Mouse (Mus musculus) hindbrain, embryonic 15.5 days (tissue): ENCODE data around the gene Pacrg. TPM values are rescaled to one million over a fixed set of nuclear protein-coding genes. Genes with fewer than 3 reads are reported as not detected.

Experiments used
- ATAC-seq: fragments of 200-750 bp; cut with Nextera tagmentation; 2 replicates; pipeline ENCODE4 v1.8.0; 2017; ENCODE audit warnings: low read depth, moderate number of reproducible peaks, moderate TSS enrichment; ENCODE audit not compliant: low FRiP score
- H3K27ac ChIP-seq: fragments of 300-500 bp; sonication (generic); replicated peaks from 2 replicates; pipeline ENCODE4 v1.5.1; 2015; ENCODE audit warnings: mild to moderate bottlenecking, inconsistent platforms
- H3K27me3 ChIP-seq: fragments of 300-500 bp; sonication (generic); 2 replicates; pipeline ENCODE4 v1.6.1; 2015; ENCODE audit warnings: control low read depth, inconsistent platforms
- H3K36me3 ChIP-seq: fragments of 300-500 bp; sonication (generic); 2 replicates; pipeline ENCODE4 v1.6.1; 2015; ENCODE audit warnings: control low read depth, inconsistent platforms
- H3K4me1 ChIP-seq: fragments of 300-500 bp; sonication (generic); replicated peaks from 2 replicates; pipeline ENCODE4 v1.6.1; 2015; ENCODE audit warnings: control low read depth, inconsistent platforms
- H3K4me2 ChIP-seq: fragments of 300-500 bp; sonication (generic); 2 replicates; pipeline ENCODE4 v1.6.1; 2015; ENCODE audit warnings: moderate library complexity, mild to moderate bottlenecking, inconsistent platforms
- H3K4me3 ChIP-seq: fragments of 300-500 bp; sonication (generic); 2 replicates; pipeline ENCODE4 v1.5.1; 2015; ENCODE audit warnings: mild to moderate bottlenecking, inconsistent platforms
- H3K9ac ChIP-seq: fragments of 300-500 bp; sonication (generic); 2 replicates; pipeline ENCODE4 v1.6.1; 2015; ENCODE audit warnings: inconsistent platforms
- H3K9me3 ChIP-seq: fragments of 300-500 bp; sonication (generic); 2 replicates; pipeline ENCODE4 v1.6.1; 2016; ENCODE audit warnings: control low read depth, inconsistent platforms
- WGBS: fragments of 180-500 bp; shearing (Covaris S2); methylation state at CpG from one replicate; pipeline ENCODE4 v1.1.7; 2015; 5-methylcytosine and 5-hydroxymethylcytosine counted together
- polyA plus RNA-seq: library from polyadenylated mRNA; unstranded; fragments of >200 nt; fragmentation: Nextera tagmentation; extraction: Ambion mirVana; gene quantifications from 2 replicates; pipeline ENCODE4 v1.2.1, GENCODE M21; 2015

Pacrg gene
- polyA plus RNA-seq, 1 experiment from 2014 or later = 17.9 TPM

GRCm38 (mm10) chr17:10615611-10616010 is 224.5 kb downstream of the Pacrg start:
- Histone ChIP-seq H3K9ac (no peak overlapping the region), H3K36me3 (no peaks in the 10 kb centered on the region), H3K4me3 (no peak overlapping the region), H3K4me1 (peaks cover 10% of the 10 kb centered on the region; the same call in 1 of the 2 replicates), H3K9me3 (no peaks in the 10 kb centered on the region), H3K27me3 (no peaks in the 10 kb centered on the region), H3K4me2 (no peak overlapping the region), H3K27ac (no peak overlapping the region)
- ATAC-seq = no peak
- 86% methylated on average over 7 of the region's 7 CpGs for WGBS

DNA sequence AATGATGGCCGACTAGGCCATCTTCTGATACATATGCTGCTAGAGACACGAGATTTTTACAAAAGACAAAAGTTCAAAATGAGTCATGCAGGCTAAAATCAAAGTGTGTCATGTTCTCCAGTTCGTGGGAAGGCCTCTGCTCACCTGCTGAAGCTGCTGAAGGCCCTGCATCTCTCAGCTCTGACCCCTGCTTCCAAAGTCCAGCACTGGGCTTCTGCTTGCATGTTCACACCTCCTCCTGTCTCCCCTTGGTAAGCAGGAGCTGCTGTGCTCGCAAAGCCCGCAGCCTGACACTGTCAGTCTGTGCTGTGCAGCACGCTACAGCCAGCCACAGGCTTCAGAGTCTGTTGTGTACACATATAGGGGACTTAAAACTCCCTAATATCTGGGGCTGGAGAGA is 225.4 kb downstream of the Pacrg start:
- Histone ChIP-seq H3K27ac (no peak overlapping the region), H3K4me1 (peaks cover 10% of the 10 kb centered on the region; the same call in 1 of the 2 replicates), H3K27me3 (no peaks in the 10 kb centered on the region), H3K36me3 (no peaks in the 10 kb centered on the region), H3K9me3 (no peaks in the 10 kb centered on the region), H3K9ac (no peak overlapping the region), H3K4me3 (no peak overlapping the region), H3K4me2 (no peak overlapping the region)
- WGBS = 87% methylated on average over 6 of the region's 6 CpGs
- ATAC-seq = no peak

DNA sequence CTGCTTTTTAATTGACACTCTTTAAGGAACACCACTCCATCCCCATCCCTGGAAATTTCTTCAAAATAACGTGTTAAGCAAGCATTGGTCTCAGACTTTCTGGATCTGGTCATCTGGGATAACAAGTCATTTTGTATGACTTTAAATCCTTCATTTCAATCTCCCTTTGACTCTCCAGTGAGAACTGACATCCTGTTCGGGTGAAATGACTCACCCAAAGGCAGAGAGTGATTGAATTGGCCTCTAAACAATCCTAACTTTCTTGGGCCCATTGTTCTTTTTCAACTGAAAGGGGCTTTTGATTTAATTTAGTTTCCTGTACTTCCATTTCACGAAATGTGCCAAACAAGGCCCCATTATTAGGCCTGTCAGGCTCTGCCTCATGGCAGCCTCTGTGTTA is 228.5 kb downstream of the Pacrg start:
- H3K4me2 ChIP-seq = no peak overlapping the region
- H3K4me3 ChIP-seq = no peak overlapping the region
- H3K4me1 ChIP-seq = no peaks in the 10 kb centered on the region
- no peaks in the 10 kb centered on the region for H3K36me3 ChIP-seq
- WGBS = 34% methylated on average over 3 of the region's 3 CpGs
- H3K27ac ChIP-seq = no peak overlapping the region
- H3K27me3 ChIP-seq = no peaks in the 10 kb centered on the region
- H3K9ac ChIP-seq = no peak overlapping the region
- no peak for ATAC-seq
- H3K9me3 ChIP-seq = no peaks in the 10 kb centered on the region

DNA sequence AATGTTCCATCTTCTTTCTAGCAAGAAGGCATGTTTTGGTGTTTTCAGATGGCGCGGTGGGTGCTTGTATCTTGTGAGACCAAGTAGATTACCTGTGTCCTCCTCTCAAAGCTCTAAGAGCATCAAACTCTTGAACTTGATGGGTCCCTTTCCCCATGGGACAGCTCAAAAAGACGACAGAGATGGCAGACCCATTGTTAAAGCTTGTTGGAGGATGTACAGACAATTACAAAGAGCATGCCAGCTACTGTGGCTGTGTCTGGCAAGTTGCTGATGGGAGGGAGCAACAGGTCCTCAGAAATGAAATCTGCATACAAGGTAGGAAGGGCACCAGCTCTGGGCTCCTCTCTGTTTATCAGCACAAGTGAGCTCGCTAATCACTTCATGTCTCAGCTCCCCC is 232.0 kb downstream of the Pacrg start:
- Histone ChIP-seq H3K9ac (no peak overlapping the region), H3K27me3 (no peaks in the 10 kb centered on the region), H3K4me3 (no peak overlapping the region), H3K27ac (no peak overlapping the region), H3K4me2 (no peak overlapping the region), H3K9me3 (no peaks in the 10 kb centered on the region), H3K4me1 (no peaks in the 10 kb centered on the region), H3K36me3 (no peaks in the 10 kb centered on the region)
- 79% methylated on average over 4 of the region's 4 CpGs for WGBS
- ATAC-seq = no peak

DNA sequence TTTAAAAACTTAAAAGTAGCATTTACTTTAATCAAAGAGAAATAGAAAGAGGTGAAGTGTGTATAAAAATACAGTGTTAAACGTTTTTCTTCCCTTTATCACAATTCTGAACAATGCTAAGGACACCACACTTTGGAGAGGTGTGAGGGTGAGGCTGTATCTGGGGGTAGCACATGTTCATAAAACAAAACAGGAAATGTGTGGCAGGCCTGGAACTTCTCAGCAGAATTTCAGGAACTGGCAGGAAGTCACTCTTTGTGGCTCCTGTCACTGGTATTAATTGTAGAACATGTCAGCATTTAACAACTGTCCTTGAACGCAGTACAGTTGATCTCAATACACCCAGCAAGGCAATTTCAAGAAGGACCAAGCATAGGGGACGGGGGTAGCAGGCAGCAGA is 234.0 kb downstream of the Pacrg start:
- no peak for ATAC-seq
- Histone ChIP-seq H3K36me3 (no peaks in the 10 kb centered on the region), H3K9me3 (no peaks in the 10 kb centered on the region), H3K4me2 (no peak overlapping the region), H3K4me3 (no peak overlapping the region), H3K27me3 (no peaks in the 10 kb centered on the region), H3K27ac (no peak overlapping the region), H3K9ac (no peak overlapping the region), H3K4me1 (no peaks in the 10 kb centered on the region)
- 75% methylated on average over 3 of the region's 3 CpGs for whole genome bisulfite sequencing

- Histone ChIP-seq H3K4me1 (no peaks in the 10 kb centered on the region), H3K36me3 (no peaks in the 10 kb centered on the region), H3K27me3 (no peaks in the 10 kb centered on the region), H3K9ac (no peak overlapping the region), H3K4me2 (no peak overlapping the region), H3K9me3 (no peaks in the 10 kb centered on the region), H3K4me3 (no peak overlapping the region), H3K27ac (no peak overlapping the region)
- ATAC-seq = no peak
- 93% methylated on average over 4 of the region's 4 CpGs for WGBS
Measured at GRCm38 (mm10) chr17:10597741-10598140, 242.4 kb downstream of the Pacrg start.

GRCm38 (mm10) chr17:10589604-10590003 is 250.5 kb downstream of the Pacrg start:
- Histone ChIP-seq H3K4me2 (no peak overlapping the region), H3K27me3 (no peaks in the 10 kb centered on the region), H3K9ac (no peak overlapping the region), H3K4me3 (no peak overlapping the region), H3K4me1 (no peaks in the 10 kb centered on the region), H3K27ac (no peak overlapping the region), H3K9me3 (no peaks in the 10 kb centered on the region), H3K36me3 (no peaks in the 10 kb centered on the region)
- ATAC-seq = no peak
- 53% methylated on average over 7 of the region's 7 CpGs for WGBS

- Histone ChIP-seq H3K9ac (no peak overlapping the region), H3K36me3 (no peaks in the 10 kb centered on the region), H3K4me3 (no peak overlapping the region), H3K4me2 (no peak overlapping the region), H3K9me3 (no peaks in the 10 kb centered on the region), H3K27ac (no peak overlapping the region), H3K27me3 (no peaks in the 10 kb centered on the region), H3K4me1 (no peaks in the 10 kb centered on the region)
- no peak for ATAC-seq
- WGBS = 90% methylated on average over 7 of the region's 7 CpGs
Measured at GRCm38 (mm10) chr17:10588922-10589400, 251.2 kb downstream of the Pacrg start.

DNA sequence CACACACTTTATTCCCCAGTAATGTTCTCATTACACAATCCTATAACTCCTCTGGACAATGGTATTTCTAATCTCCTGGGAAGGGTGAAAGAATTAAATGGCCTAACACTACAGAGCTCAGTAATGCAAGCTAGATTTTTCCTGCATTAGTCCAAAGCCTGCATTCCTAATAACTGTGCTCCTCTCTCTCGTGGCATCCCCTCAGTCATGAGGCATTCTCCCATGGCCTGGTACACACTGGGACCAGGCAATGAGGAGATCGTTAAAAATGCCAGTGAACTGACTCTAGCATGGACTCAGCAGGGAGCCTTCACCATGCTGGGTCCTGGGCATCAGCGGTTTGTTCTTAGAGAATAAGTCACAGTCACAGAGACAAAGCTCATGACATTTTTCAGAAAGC is 256.8 kb downstream of the Pacrg start:
- no peaks in the 10 kb centered on the region for H3K36me3 ChIP-seq
- ATAC-seq = no peak
- H3K27ac ChIP-seq = no peak overlapping the region
- no peak overlapping the region for H3K9ac ChIP-seq
- no peaks in the 10 kb centered on the region for H3K4me1 ChIP-seq
- H3K4me3 ChIP-seq = no peak overlapping the region
- no peaks in the 10 kb centered on the region for H3K9me3 ChIP-seq
- H3K4me2 ChIP-seq = no peak overlapping the region
- no peaks in the 10 kb centered on the region for H3K27me3 ChIP-seq
- 28% methylated on average over 3 of the region's 3 CpGs for WGBS

DNA sequence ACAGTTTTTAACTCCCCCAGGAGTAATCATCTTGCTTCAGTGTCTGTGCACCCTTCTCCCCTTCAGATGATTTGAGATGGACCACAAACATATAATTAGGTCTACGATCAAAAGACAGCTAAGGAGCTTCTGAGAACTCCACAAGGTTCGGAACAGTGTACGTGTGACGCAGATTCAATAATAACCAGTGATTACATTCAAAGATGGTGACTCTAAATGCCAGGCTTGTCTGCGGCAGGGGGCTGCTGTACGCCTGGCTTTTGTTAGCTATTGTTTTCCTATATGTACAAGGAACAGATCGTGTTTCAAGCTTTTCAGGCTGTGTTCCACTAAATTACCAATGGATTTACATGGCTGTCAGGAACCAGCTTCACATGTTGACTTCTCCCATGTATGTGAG is 264.8 kb downstream of the Pacrg start:
- Histone ChIP-seq H3K9ac (no peak overlapping the region), H3K4me2 (no peak overlapping the region), H3K4me3 (no peak overlapping the region)

GRCm38 (mm10) chr17:10572436-10572835 is 267.7 kb downstream of the Pacrg start:
- Histone ChIP-seq H3K27me3 (no peaks in the 10 kb centered on the region), H3K36me3 (no peaks in the 10 kb centered on the region), H3K4me2 (no peak overlapping the region), H3K27ac (no peak overlapping the region), H3K9me3 (no peaks in the 10 kb centered on the region), H3K4me1 (no peaks in the 10 kb centered on the region), H3K9ac (no peak overlapping the region), H3K4me3 (no peak overlapping the region)
- ATAC-seq = no peak
- WGBS = 96% methylated on average over 4 of the region's 4 CpGs

More for the DNA sequence above, 264.8 kb downstream of the Pacrg start:
- Histone ChIP-seq H3K4me1 (no peaks in the 10 kb centered on the region), H3K36me3 (no peaks in the 10 kb centered on the region), H3K27me3 (no peaks in the 10 kb centered on the region), H3K9me3 (no peaks in the 10 kb centered on the region), H3K27ac (no peak overlapping the region)
- 70% methylated on average over 7 of the region's 7 CpGs for WGBS
- ATAC-seq = no peak

- no peak overlapping the region for H3K9ac ChIP-seq
- no peak overlapping the region for H3K4me3 ChIP-seq
- H3K27me3 ChIP-seq = no peaks in the 10 kb centered on the region
- no peak overlapping the region for H3K4me2 ChIP-seq
- no peaks in the 10 kb centered on the region for H3K36me3 ChIP-seq
- no peak for ATAC-seq
- no peaks in the 10 kb centered on the region for H3K4me1 ChIP-seq
- H3K27ac ChIP-seq = no peak overlapping the region
- 91% methylated on average over 10 of the region's 10 CpGs for WGBS
- no peaks in the 10 kb centered on the region for H3K9me3 ChIP-seq
Measured at GRCm38 (mm10) chr17:10569270-10569669, 270.8 kb downstream of the Pacrg start.

DNA sequence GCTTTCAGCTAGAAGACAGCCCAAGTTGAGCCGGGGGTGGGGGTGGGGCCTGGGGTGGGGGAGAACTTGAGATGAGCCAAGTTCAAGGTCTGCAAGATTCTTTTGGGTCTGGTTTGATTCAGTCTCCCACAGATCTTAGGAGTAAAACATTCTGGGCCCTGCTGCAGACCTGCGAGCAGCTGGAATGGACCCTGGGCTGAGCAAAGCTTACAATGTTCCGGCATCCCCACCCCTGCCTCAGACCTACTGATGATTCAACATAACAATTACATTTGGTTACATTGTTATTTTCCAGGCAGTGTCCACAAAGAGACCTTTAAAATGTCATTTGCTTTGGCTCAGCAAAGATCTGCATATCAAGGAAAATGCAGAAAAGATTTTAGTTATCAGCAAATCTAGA is 272.7 kb downstream of the Pacrg start:
- H3K9ac ChIP-seq = no peak overlapping the region
- no peaks in the 10 kb centered on the region for H3K27me3 ChIP-seq
- no peak overlapping the region for H3K27ac ChIP-seq
- no peaks in the 10 kb centered on the region for H3K4me1 ChIP-seq
- H3K4me2 ChIP-seq = no peak overlapping the region
- H3K4me3 ChIP-seq = no peak overlapping the region
- ATAC-seq = no peak
- H3K9me3 ChIP-seq = no peaks in the 10 kb centered on the region
- H3K36me3 ChIP-seq = no peaks in the 10 kb centered on the region
- 94% methylated on average over 3 of the region's 3 CpGs for whole genome bisulfite sequencing
